Mouse (Mus musculus): ENCODE results near the gene Ascc3. TPM values are rescaled to one million over a fixed set of nuclear protein-coding genes. Genes with fewer than 3 reads are reported as not detected.
A peak's percentile ranks its signal among the peaks of the same experiment; 100 is the strongest.

Gene Ascc3
- polyA plus RNA-seq, 1 experiment: 16.1 TPM

GRCm38 (mm10) chr10:50763457-50764310 is 171.2 kb downstream of the Ascc3 start:
- DNase-seq: no peak
- H3K27me3 ChIP-seq (ENCODE audit: control insufficient read depth, insufficient read depth, low read length): no peaks in the 10 kb centered on the region
- H3K4me1 ChIP-seq (ENCODE audit: control insufficient read depth, insufficient read depth, low read length): no peaks in the 10 kb centered on the region
- no peak for TF ChIP-seq POLR2A (IDR thresholded peaks at IDR 0.05; ENCODE audit: borderline replicate concordance, insufficient read depth, low read length)
- TF ChIP-seq CTCF (IDR thresholded peaks at IDR 0.05; ENCODE audit: borderline replicate concordance, insufficient read depth, low read depth, low read length): no peak
- no peak overlapping the region for H3K27ac ChIP-seq (ENCODE audit: insufficient read depth, low read length)
- H3K4me3 ChIP-seq (replicated peaks; ENCODE audit: insufficient read depth, low read depth, low read length): no peak overlapping the region
- 72% methylated on average over 7 of the region's 7 CpGs for WGBS

DNA sequence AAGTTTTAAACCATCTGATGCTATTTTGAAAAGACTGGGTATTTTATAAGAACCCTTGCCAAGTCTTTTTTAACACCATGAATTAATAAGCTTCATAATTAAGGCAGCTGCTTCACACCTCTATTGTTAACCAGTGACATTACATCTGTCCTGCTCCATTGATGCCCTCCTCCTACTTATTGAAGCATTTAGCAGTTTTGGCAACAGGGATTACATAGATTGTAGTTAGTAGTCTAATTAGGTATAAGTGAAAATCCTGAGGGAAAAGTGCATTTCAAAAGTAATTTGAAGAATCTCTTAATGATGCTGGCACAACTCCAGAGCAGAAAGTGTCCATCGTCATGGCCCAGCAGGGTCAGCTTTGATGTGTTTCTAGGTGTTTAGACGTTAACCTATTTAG is 180.3 kb downstream of the Ascc3 start:
- no peak for DNase-seq
- no peaks in the 10 kb centered on the region for H3K27me3 ChIP-seq (ENCODE audit: control insufficient read depth, insufficient read depth, low read length)
- no peak overlapping the region for H3K27ac ChIP-seq (ENCODE audit: insufficient read depth, low read length)
- no peak for TF ChIP-seq POLR2A (IDR thresholded peaks at IDR 0.05; ENCODE audit: borderline replicate concordance, insufficient read depth, low read length)
- TF ChIP-seq CTCF (IDR thresholded peaks at IDR 0.05; ENCODE audit: borderline replicate concordance, insufficient read depth, low read depth, low read length): no peak
- WGBS: 33% methylated on average over 2 of the region's 2 CpGs
- no peaks in the 10 kb centered on the region for H3K4me1 ChIP-seq (ENCODE audit: control insufficient read depth, insufficient read depth, low read length)
- H3K4me3 ChIP-seq (replicated peaks; ENCODE audit: insufficient read depth, low read depth, low read length): no peak overlapping the region

- no peak for DNase-seq
- no peaks in the 10 kb centered on the region for H3K4me1 ChIP-seq (ENCODE audit: control insufficient read depth, insufficient read depth, low read length)
- no peak overlapping the region for H3K27ac ChIP-seq (ENCODE audit: insufficient read depth, low read length)
- no peak overlapping the region for H3K4me3 ChIP-seq (replicated peaks; ENCODE audit: insufficient read depth, low read depth, low read length)
- WGBS: 65% methylated on average over 2 of the region's 2 CpGs
- no peaks in the 10 kb centered on the region for H3K27me3 ChIP-seq (ENCODE audit: control insufficient read depth, insufficient read depth, low read length)
- TF ChIP-seq CTCF (IDR thresholded peaks at IDR 0.05; ENCODE audit: borderline replicate concordance, insufficient read depth, low read depth, low read length): no peak
- TF ChIP-seq POLR2A (IDR thresholded peaks at IDR 0.05; ENCODE audit: borderline replicate concordance, insufficient read depth, low read length): no peak
These were observed 181.4 kb downstream of the Ascc3 start for GRCm38 (mm10) chr10:50773846-50774245.

DNA sequence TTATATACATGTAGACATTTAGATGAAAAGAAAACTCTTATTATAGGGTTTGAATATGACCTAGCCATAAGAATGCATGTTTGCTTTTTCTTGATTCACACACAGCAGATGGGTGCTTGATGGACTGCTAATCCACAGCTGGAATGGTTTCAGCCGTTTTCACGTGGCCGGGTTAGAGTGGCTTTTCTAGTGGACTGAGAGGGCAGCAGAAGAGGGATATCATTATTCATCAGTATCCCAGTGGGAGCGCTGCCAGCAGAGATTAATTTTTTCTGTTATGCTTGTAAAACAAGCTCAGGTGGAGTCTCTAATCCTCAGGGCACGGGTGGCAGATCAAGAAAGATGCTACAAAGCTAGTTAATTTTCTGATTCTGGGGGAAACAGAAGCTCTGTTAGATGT is 200.4 kb downstream of the Ascc3 start:
- no peaks in the 10 kb centered on the region for H3K4me1 ChIP-seq (ENCODE audit: control insufficient read depth, insufficient read depth, low read length)
- H3K4me3 ChIP-seq (replicated peaks; ENCODE audit: insufficient read depth, low read depth, low read length): no peak overlapping the region
- H3K27me3 ChIP-seq (ENCODE audit: control insufficient read depth, insufficient read depth, low read length): no peaks in the 10 kb centered on the region
- DNase-seq: peak in 1 of 2 experiments; percentile 29
- 29% methylated on average over 5 of the region's 5 CpGs for WGBS
- H3K27ac ChIP-seq (ENCODE audit: insufficient read depth, low read length): no peak overlapping the region
- TF ChIP-seq CTCF (IDR thresholded peaks at IDR 0.05; ENCODE audit: borderline replicate concordance, insufficient read depth, low read depth, low read length): no peak
- no peak for TF ChIP-seq POLR2A (IDR thresholded peaks at IDR 0.05; ENCODE audit: borderline replicate concordance, insufficient read depth, low read length)

DNA sequence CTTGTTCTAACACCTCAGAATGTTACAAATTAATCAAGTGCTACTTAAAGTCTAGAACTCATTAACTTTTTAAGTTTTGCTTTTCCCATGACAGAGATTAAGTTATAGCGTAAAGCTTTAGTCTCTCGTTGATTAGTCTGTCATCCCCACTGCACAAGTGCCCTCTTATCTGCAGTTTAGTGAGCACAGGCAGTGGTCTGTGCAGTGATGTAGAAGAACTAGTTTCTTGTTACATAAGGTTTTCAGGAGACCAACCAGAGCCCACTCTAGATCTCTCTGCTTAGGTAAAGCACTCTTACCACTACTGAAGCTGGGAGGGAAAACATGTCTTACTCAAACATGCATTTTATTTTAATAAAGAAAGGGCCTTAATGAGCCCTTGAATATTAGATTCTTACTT is 209.1 kb downstream of the Ascc3 start:
- WGBS: 53% methylated on average over 2 of the region's 2 CpGs
- TF ChIP-seq POLR2A (IDR thresholded peaks at IDR 0.05; ENCODE audit: borderline replicate concordance, insufficient read depth, low read length) (no peak), CTCF (IDR thresholded peaks at IDR 0.05; ENCODE audit: borderline replicate concordance, insufficient read depth, low read depth, low read length) (no peak)
- H3K4me3 ChIP-seq (replicated peaks; ENCODE audit: insufficient read depth, low read depth, low read length): no peak overlapping the region
- no peaks in the 10 kb centered on the region for H3K4me1 ChIP-seq (ENCODE audit: control insufficient read depth, insufficient read depth, low read length)
- H3K27ac ChIP-seq (ENCODE audit: insufficient read depth, low read length): no peak overlapping the region
- no peaks in the 10 kb centered on the region for H3K27me3 ChIP-seq (ENCODE audit: control insufficient read depth, insufficient read depth, low read length)
- no peak for DNase-seq

GRCm38 (mm10) chr10:50802380-50802779 is 209.9 kb downstream of the Ascc3 start:
- WGBS: 68% methylated on average over 2 of the region's 2 CpGs
- no peak for DNase-seq
- no peak overlapping the region for H3K27ac ChIP-seq (ENCODE audit: insufficient read depth, low read length)
- H3K4me1 ChIP-seq (ENCODE audit: control insufficient read depth, insufficient read depth, low read length): no peaks in the 10 kb centered on the region
- no peaks in the 10 kb centered on the region for H3K27me3 ChIP-seq (ENCODE audit: control insufficient read depth, insufficient read depth, low read length)
- TF ChIP-seq CTCF (IDR thresholded peaks at IDR 0.05; ENCODE audit: borderline replicate concordance, insufficient read depth, low read depth, low read length) (no peak), POLR2A (IDR thresholded peaks at IDR 0.05; ENCODE audit: borderline replicate concordance, insufficient read depth, low read length) (no peak)
- no peak overlapping the region for H3K4me3 ChIP-seq (replicated peaks; ENCODE audit: insufficient read depth, low read depth, low read length)

- Histone ChIP-seq H3K4me3 (replicated peaks; ENCODE audit: insufficient read depth, low read depth, low read length) (no peak overlapping the region), H3K4me1 (ENCODE audit: control insufficient read depth, insufficient read depth, low read length) (no peaks in the 10 kb centered on the region), H3K27me3 (ENCODE audit: control insufficient read depth, insufficient read depth, low read length) (no peaks in the 10 kb centered on the region), H3K27ac (ENCODE audit: insufficient read depth, low read length) (no peak overlapping the region)
- no peak for DNase-seq
- TF ChIP-seq CTCF (IDR thresholded peaks at IDR 0.05; ENCODE audit: borderline replicate concordance, insufficient read depth, low read depth, low read length): no peak
- no peak for TF ChIP-seq POLR2A (IDR thresholded peaks at IDR 0.05; ENCODE audit: borderline replicate concordance, insufficient read depth, low read length)
- 98% methylated on average over 2 of the region's 2 CpGs for WGBS
These were observed 213.7 kb downstream of the Ascc3 start for GRCm38 (mm10) chr10:50806166-50806565.

DNA sequence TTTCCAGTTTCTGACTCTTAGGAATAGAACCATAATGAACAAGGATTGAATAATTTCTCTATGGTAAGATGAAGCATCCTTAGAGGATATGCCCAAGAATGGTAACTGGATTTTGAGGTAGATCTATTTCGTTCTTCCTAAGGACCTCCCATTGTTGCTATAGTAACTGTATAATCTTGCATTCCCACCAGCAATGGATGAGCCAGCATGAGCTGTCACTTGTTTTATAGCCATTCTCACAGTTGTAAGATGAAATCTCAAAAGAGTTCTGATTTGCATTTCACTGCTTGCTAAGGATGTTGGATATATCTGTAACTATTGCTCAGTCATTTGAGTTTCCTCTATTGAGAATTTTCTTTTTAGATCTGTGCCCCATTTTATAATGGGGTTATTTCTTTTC is 229.9 kb downstream of the Ascc3 start:
- TF ChIP-seq CTCF (IDR thresholded peaks at IDR 0.05; ENCODE audit: borderline replicate concordance, insufficient read depth, low read depth, low read length) (no peak), POLR2A (IDR thresholded peaks at IDR 0.05; ENCODE audit: borderline replicate concordance, insufficient read depth, low read length) (no peak)
- Histone ChIP-seq H3K4me1 (ENCODE audit: control insufficient read depth, insufficient read depth, low read length) (no peaks in the 10 kb centered on the region), H3K27ac (ENCODE audit: insufficient read depth, low read length) (no peak overlapping the region), H3K27me3 (ENCODE audit: control insufficient read depth, insufficient read depth, low read length) (no peaks in the 10 kb centered on the region), H3K4me3 (replicated peaks; ENCODE audit: insufficient read depth, low read depth, low read length) (no peak overlapping the region)
- WGBS: 20% methylated on average over 1 of the region's 1 CpGs
- no peak for DNase-seq

Data from cerebellum, adult 2 months (tissue).